Mouse (Mus musculus) olfactory bulb, adult 2 months (tissue): ENCODE measurements around the gene Thrsp.

ENCODE experiments used
- CTCF ChIP-seq: fragments of 200-500 bp; IDR thresholded peaks from 2 replicates; pipeline ENCODE4 v1.5.1; 2012; ENCODE audit warnings: low read depth, mild to moderate bottlenecking, low read length, moderate library complexity; ENCODE audit not compliant: insufficient read depth
- POLR2A ChIP-seq: fragments of 200-500 bp; IDR thresholded peaks from 2 replicates; pipeline ENCODE4 v1.6.1; 2012; ENCODE audit warnings: mild to moderate bottlenecking, low read depth, low read length, moderate library complexity; ENCODE audit not compliant: insufficient read depth

GRCm38 (mm10) chr7:97423754-97424153 is 6.2 kb upstream of the Thrsp start:
- TF ChIP-seq CTCF, result no peak
- no peak for TF ChIP-seq POLR2A
